Mouse (Mus musculus) forebrain, embryonic 11.5 days (tissue): ENCODE data around the gene Fkbp9. TPM values are rescaled to one million over a fixed set of nuclear protein-coding genes. Genes with fewer than 3 reads are reported as not detected.
A peak's percentile ranks its signal among the peaks of the same experiment; 100 is the strongest.

ENCODE experiments used
- ATAC-seq: fragments of 200-750 bp; cut with Nextera tagmentation; replicated peaks from 2 replicates; pipeline ENCODE4 v1.8.0; 2017; ENCODE audit warnings: moderate TSS enrichment; ENCODE audit not compliant: low FRiP score
- DNase-seq: peaks from one replicate; pipeline ENCODE4 v3.0.0-alpha.2; 2017; ENCODE audit warnings: low spot score
- H3K27ac ChIP-seq: fragments of 300-500 bp; sonication (generic); 2 replicates; pipeline ENCODE4 v1.5.1; 2014; ENCODE audit warnings: low read depth, low read length
- H3K27me3 ChIP-seq: fragments of 300-500 bp; sonication (generic); 2 replicates; pipeline ENCODE4 v1.6.1; 2014; ENCODE audit warnings: mild to moderate bottlenecking, low read length, mixed read lengths; ENCODE audit not compliant: control insufficient read depth, insufficient read depth
- H3K36me3 ChIP-seq: fragments of 300-500 bp; sonication (generic); 2 replicates; pipeline ENCODE4 v1.6.1; 2014; ENCODE audit warnings: mild to moderate bottlenecking, low read length, moderate library complexity, mixed read lengths; ENCODE audit not compliant: control insufficient read depth, insufficient read depth
- H3K4me1 ChIP-seq: fragments of 300-500 bp; sonication (generic); replicated peaks from 2 replicates; pipeline ENCODE4 v1.6.1; 2014; ENCODE audit warnings: low read length, mixed read lengths; ENCODE audit not compliant: control insufficient read depth, insufficient read depth
- H3K4me2 ChIP-seq: fragments of 300-500 bp; sonication (generic); 2 replicates; pipeline ENCODE4 v1.6.1; 2014; ENCODE audit warnings: low read depth, mild to moderate bottlenecking, low read length, moderate library complexity, mixed read lengths; ENCODE audit not compliant: severe bottlenecking
- H3K4me3 ChIP-seq: fragments of 300-500 bp; sonication (generic); 2 replicates; pipeline ENCODE4 v1.5.1; 2014; ENCODE audit warnings: low read depth, low read length
- H3K9ac ChIP-seq: fragments of 300-500 bp; sonication (generic); 2 replicates; pipeline ENCODE4 v1.6.1; 2014; ENCODE audit warnings: low read length
- H3K9me3 ChIP-seq: fragments of 300-500 bp; sonication (generic); 2 replicates; pipeline ENCODE4 v1.6.1; 2016; ENCODE audit warnings: low read length, mixed read lengths; ENCODE audit not compliant: control insufficient read depth
- WGBS: fragments of 180-500 bp; shearing (Covaris S2); extraction: QIAGEN DNeasy Blood & Tissue Kit; methylation state at CpG from one replicate; pipeline ENCODE4 v1.1.7; 2014; 5-methylcytosine and 5-hydroxymethylcytosine counted together
- polyA plus RNA-seq: library from polyadenylated mRNA; unstranded; fragments of >200 nt; fragmentation: Nextera tagmentation; extraction: Ambion mirVana; gene quantifications from 2 replicates; pipeline ENCODE4 v1.2.1, GENCODE M21; 2014

The Fkbp9 gene
- polyA plus RNA-seq, 1 experiment from 2014 or later, result 56.7 TPM

DNA sequence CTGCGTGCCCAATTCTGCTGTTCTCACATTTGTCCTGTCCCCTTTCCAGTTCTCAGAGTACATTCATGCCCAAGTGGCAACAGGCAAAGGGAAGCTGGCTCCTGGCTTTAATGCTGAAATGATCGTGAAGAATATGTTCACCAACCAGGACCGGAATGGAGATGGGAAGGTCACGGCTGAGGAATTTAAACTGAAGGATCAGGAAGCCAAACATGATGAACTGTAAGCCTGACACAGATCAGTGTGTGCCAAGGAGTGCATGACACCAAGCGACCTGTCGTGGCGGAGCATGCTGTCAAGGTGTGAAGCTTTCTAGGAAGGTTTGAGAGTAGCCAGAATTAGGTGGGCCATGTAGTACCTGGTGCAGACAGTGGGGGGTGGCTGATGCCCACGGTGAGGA lies 46.1 kb downstream of the Fkbp9 start:
- ATAC-seq, result no peak

DNA sequence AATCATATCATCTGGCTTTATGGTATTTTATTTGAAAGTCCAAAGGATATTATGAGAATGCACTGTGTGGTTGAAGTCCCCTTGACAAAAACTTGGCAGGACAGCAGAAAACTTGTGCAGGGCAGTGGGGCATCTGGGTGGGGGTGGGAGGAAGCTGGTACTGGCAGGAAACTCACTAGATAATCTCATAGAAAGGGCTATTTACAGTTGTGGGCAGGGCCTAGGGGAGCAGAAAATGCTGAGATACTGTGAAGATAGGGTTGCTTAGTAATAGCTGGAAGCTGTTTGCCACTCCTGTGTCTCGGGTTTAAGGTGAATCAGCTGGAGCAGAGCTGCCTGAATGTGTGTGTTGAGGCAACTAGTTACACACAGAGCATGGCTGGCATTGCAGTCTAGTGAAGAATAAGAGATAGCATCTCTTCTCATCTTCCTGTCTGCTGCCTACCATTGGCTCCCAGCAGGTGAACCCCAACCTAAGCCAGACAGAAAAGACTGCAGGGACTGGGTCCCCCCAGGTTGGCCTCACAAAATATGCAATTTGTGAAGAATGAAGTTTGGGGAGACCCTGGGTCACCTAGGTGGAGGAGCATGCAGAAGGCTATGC lies 47.6 kb downstream of the Fkbp9 start:
- Histone ChIP-seq H3K27me3 (no peaks in the 10 kb centered on the region), H3K27ac (no peak overlapping the region), H3K4me3 (no peak overlapping the region), H3K9me3 (no peaks in the 10 kb centered on the region), H3K36me3 (no peaks in the 10 kb centered on the region; the same call in 1 of the 2 replicates), H3K4me1 (no peaks in the 10 kb centered on the region), H3K4me2 (no peak overlapping the region), H3K9ac (no peak overlapping the region)
- ATAC-seq (no peak), DNase-seq (no peak)
- 65% methylated on average over 1 of the region's 1 CpGs for WGBS

More for the DNA sequence above, 46.1 kb downstream of the Fkbp9 start:
- H3K36me3 ChIP-seq, result no peaks in the 10 kb centered on the region; the same call in 1 of the 2 replicates
- H3K27me3 ChIP-seq, result no peaks in the 10 kb centered on the region
- no peak overlapping the region for H3K27ac ChIP-seq
- no peaks in the 10 kb centered on the region for H3K9me3 ChIP-seq
- H3K4me2 ChIP-seq, result no peak overlapping the region
- 93% methylated on average over 8 of the region's 8 CpGs for WGBS
- no peak overlapping the region for H3K9ac ChIP-seq
- no peaks in the 10 kb centered on the region for H3K4me1 ChIP-seq
- H3K4me3 ChIP-seq, result no peak overlapping the region
- DNase-seq, result no peak

- Histone ChIP-seq H3K4me1 (no peaks in the 10 kb centered on the region), H3K4me2 (no peak overlapping the region), H3K9ac (no peak overlapping the region), H3K9me3 (no peaks in the 10 kb centered on the region), H3K4me3 (no peak overlapping the region), H3K27me3 (no peaks in the 10 kb centered on the region), H3K27ac (no peak overlapping the region), H3K36me3 (no peaks in the 10 kb centered on the region)
- no peak for DNase-seq
- ATAC-seq, result no peak
- 89% methylated on average over 6 of the region's 6 CpGs for WGBS
Observed at GRCm38 (mm10) chr6:56888561-56888960, 56.7 kb downstream of the Fkbp9 start.

DNA sequence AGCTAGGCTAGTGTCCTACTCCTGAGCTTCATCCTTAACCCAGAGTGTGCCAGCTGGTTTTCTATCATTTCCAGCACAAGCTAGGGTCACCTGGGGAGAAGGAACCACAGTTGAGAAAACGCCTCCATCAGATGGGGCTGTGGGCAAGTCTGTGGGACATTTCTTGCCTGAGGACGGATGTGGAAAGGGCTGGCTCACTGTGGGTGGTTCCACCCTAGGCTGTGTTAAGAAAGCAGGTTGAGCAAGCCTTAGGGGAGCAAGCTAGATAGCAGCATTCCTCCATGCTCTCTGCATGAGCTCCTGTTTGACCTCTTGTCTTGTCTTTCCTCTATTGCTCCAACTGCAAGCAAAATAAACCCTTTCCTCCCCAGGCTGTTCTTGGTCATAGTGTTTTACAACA lies 58.9 kb downstream of the Fkbp9 start:
- no peaks in the 10 kb centered on the region for H3K27me3 ChIP-seq
- no peak overlapping the region for H3K27ac ChIP-seq
- ATAC-seq, result no peak
- no peak overlapping the region for H3K4me2 ChIP-seq
- no peak overlapping the region for H3K4me3 ChIP-seq
- H3K4me1 ChIP-seq, result no peaks in the 10 kb centered on the region
- H3K36me3 ChIP-seq, result no peaks in the 10 kb centered on the region
- WGBS, result 87% methylated on average over 2 of the region's 2 CpGs
- DNase-seq, result no peak
- H3K9ac ChIP-seq, result no peak overlapping the region
- no peaks in the 10 kb centered on the region for H3K9me3 ChIP-seq

DNA sequence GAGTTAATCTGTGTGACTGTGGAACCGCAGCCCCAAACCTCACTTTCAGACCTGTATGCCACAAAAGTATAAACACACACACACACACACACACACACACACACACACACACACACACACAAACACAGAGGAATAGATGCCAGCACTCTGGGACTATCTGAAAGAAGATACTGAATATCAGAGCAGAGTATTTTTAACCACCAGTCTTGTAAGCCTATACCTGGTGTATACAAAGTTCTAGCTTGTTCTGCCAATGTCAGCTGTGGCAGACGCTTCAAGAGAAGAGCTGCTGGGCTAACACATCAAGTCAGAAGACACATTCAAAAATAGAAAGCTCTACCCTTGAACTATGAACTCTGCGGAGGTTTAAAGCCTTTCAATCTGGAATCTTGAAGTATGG lies 67.7 kb downstream of the Fkbp9 start:
- H3K4me3 ChIP-seq, result no peak overlapping the region
- no peak for ATAC-seq
- H3K4me1 ChIP-seq, result 0 out of 2 replicates have a peak, but pooled peaks cover 2% of the 10 kb centered on the region
- H3K9ac ChIP-seq, result no peak overlapping the region
- no peak overlapping the region for H3K4me2 ChIP-seq
- H3K27ac ChIP-seq, result no peak overlapping the region
- no peaks in the 10 kb centered on the region for H3K9me3 ChIP-seq
- no peaks in the 10 kb centered on the region for H3K36me3 ChIP-seq
- DNase-seq, result no peak
- H3K27me3 ChIP-seq, result no peaks in the 10 kb centered on the region
- WGBS, result 83% methylated on average over 3 of the region's 3 CpGs

DNA sequence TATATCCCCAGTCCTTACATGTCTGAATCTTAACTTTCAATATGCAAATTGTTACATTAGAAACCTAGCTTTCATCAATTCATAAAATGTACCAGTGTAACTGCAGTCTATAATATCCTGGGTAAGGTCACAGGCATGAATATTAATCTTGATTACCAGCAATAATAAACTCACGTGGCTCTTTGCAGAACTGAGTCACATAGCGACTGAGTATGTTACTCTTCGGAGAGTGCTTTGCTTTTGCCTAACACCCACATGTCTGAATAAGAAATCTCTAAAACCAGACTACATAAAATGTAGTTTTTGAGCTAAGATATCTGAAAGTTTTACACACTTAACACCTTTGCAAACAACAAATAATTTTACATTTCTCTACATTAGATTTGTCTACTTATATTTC lies 69.5 kb downstream of the Fkbp9 start:
- no peak overlapping the region for H3K4me2 ChIP-seq
- H3K4me3 ChIP-seq, result no peak overlapping the region
- no peaks in the 10 kb centered on the region for H3K9me3 ChIP-seq
- no peak overlapping the region for H3K27ac ChIP-seq
- H3K36me3 ChIP-seq, result no peaks in the 10 kb centered on the region
- 78% methylated on average over 3 of the region's 3 CpGs for WGBS
- 0 out of 2 replicates have a peak, but pooled peaks cover 2% of the 10 kb centered on the region for H3K4me1 ChIP-seq
- H3K27me3 ChIP-seq, result no peaks in the 10 kb centered on the region
- H3K9ac ChIP-seq, result no peak overlapping the region
- DNase-seq (no peak), ATAC-seq (no peak)

GRCm38 (mm10) chr6:56901824-56902386 lies 70.0 kb downstream of the Fkbp9 start:
- Histone ChIP-seq H3K4me1 (0 out of 2 replicates have a peak, but pooled peaks cover 2% of the 10 kb centered on the region), H3K4me2 (0 out of 2 replicates have a peak overlapping the region, but pooled peaks have one; percentile 9), H3K4me3 (no peak overlapping the region), H3K27ac (no peak overlapping the region), H3K9me3 (no peaks in the 10 kb centered on the region), H3K36me3 (no peaks in the 10 kb centered on the region), H3K27me3 (no peaks in the 10 kb centered on the region), H3K9ac (no peak overlapping the region)
- 32% methylated on average over 12 of the region's 12 CpGs for WGBS
- ATAC-seq (no peak), DNase-seq (no peak)

- no peak overlapping the region for H3K4me3 ChIP-seq
- WGBS, result 76% methylated on average over 7 of the region's 7 CpGs
- ATAC-seq, result no peak
Observed at GRCm38 (mm10) chr6:56902606-56903520, 71.0 kb downstream of the Fkbp9 start.

More at GRCm38 (mm10) chr6:56902606-56903520, 71.0 kb downstream of the Fkbp9 start:
- Histone ChIP-seq H3K36me3 (no peaks in the 10 kb centered on the region), H3K4me1 (0 out of 2 replicates have a peak, but pooled peaks cover 2% of the 10 kb centered on the region), H3K9me3 (no peaks in the 10 kb centered on the region), H3K9ac (no peak overlapping the region), H3K27me3 (no peaks in the 10 kb centered on the region), H3K27ac (no peak overlapping the region), H3K4me2 (no peak overlapping the region)
- DNase-seq, result no peak
